7 mouse cellular contexts compared by ENCODE assay signal in genomic region chr6:115694441-115694842, GRCm38 (mm10). TPM values are rescaled to one million over a fixed set of nuclear protein-coding genes. Genes with fewer than 3 reads are reported as not detected.
DNase-seq lines count a peak whose midpoint lies in the region; ATAC-seq and TF ChIP-seq lines count a peak whose summit lies in the region.

No protein-coding gene starts in this region.

- H3K4me2 ChIP-seq in intestine, embryonic 16.5 days (ENCODE audit: low read depth, low read length) = no peak overlapping the region

- H3K4me3 ChIP-seq in intestine, embryonic 16.5 days (ENCODE audit: low read length) = no peak overlapping the region
- no peak overlapping the region for H3K4me3 ChIP-seq in thymus, adult 2 months (ENCODE audit: control insufficient read depth, insufficient read depth, low read length)

- no peak for ATAC-seq in intestine, embryonic 16.5 days

- H3K9me3 ChIP-seq in intestine, embryonic 16.5 days (ENCODE audit: control insufficient read depth, low read length) = no peaks in the 10 kb centered on the region

- no peaks in the 10 kb centered on the region for H3K27me3 ChIP-seq in intestine, embryonic 16.5 days (replicated peaks; ENCODE audit: control insufficient read depth, insufficient read depth, low read length)
- no peaks in the 10 kb centered on the region for H3K27me3 ChIP-seq in thymus, adult 2 months (ENCODE audit: control insufficient read depth, insufficient read depth, low read length)

- H3K4me1 ChIP-seq in intestine, embryonic 16.5 days (ENCODE audit: control insufficient read depth, insufficient read depth, low read length) = 0 out of 2 replicates have a peak, but pooled peaks cover 7% of the 10 kb centered on the region
- peaks cover 19% of the 10 kb centered on the region for H3K4me1 ChIP-seq in thymus, adult 2 months (replicated peaks; ENCODE audit: control insufficient read depth, insufficient read depth, low read length)

- intact Hi-C loops in left cerebral cortex, postnatal 14 days (cut with DNase I) = no loop called here

- no peak for TF ChIP-seq CTCF in thymus, adult 2 months (IDR thresholded peaks at IDR 0.05; ENCODE audit: borderline replicate concordance, control insufficient read depth, extremely low read depth, insufficient read depth, low read length, poor library complexity)

- 49% methylated on average over 9 of the region's 9 CpGs for WGBS in intestine, embryonic 16.5 days
- 27% methylated on average over 9 of the region's 9 CpGs for WGBS in thymus, adult 2 months

- DNase-seq in A20 (ENCODE audit: low read depth, low spot score) = peak; percentile 77
- DNase-seq in B cell, adult 2 months = peak; percentile 8 to 13
- peak; percentile 62 for DNase-seq in gastrocnemius, postnatal 25 days
- peak; percentile 40 to 64 for DNase-seq in left cerebral cortex, postnatal 14 days (ENCODE audit: low spot score in 2 of 2)
- no peak for DNase-seq in thymus, adult 2 months
- DNase-seq in thymus, postnatal 10 days (ENCODE audit: low spot score in 2 of 2) = no peak

- no peak overlapping the region for H3K27ac ChIP-seq in intestine, embryonic 16.5 days (ENCODE audit: low read length)
- H3K27ac ChIP-seq in thymus, adult 2 months (ENCODE audit: control insufficient read depth, insufficient read depth, low read length) = no peak overlapping the region

- no peak for TF ChIP-seq POLR2A in thymus, adult 2 months (IDR thresholded peaks at IDR 0.05; ENCODE audit: control insufficient read depth, extremely low read depth, insufficient read depth, low read length, poor library complexity)

- H3K9ac ChIP-seq in intestine, embryonic 16.5 days (ENCODE audit: low read depth, low read length) = no peak overlapping the region

- no peaks in the 10 kb centered on the region for H3K36me3 ChIP-seq in intestine, embryonic 16.5 days (ENCODE audit: control insufficient read depth, insufficient read depth, low read length)
- no peaks in the 10 kb centered on the region for H3K36me3 ChIP-seq in thymus, adult 2 months (ENCODE audit: control insufficient read depth, insufficient read depth, low read length)

RNA-seq across cellular contexts. Expression of gene Raf1, which starts 18.0 kb away (rescaled TPM):
- 100 to 1,000 TPM; 105 to 129 TPM for total RNA-seq in gastrocnemius, postnatal 25 days (2021)
- 100 to 1,000 TPM; 101 to 109 TPM for total RNA-seq in left cerebral cortex, postnatal 14 days (2021)
- polyA plus RNA-seq in intestine, embryonic 16.5 days (2015; fragmentation: Nextera tagmentation; extraction: Ambion mirVana) = 71.4 and 75.4 TPM in 2 replicates
- 185 and 209 TPM in 2 replicates for polyA plus RNA-seq in thymus, adult 2 months (2012; rRNA removed)

Comparison
In these comparisons a context has a peak if more than half of its experiments do, and no peak if none do; other contexts are left out.
1. DNase-seq: peak in A20 (single experiment), B cell, adult 2 months (2 of 2), gastrocnemius, postnatal 25 days (single experiment) and left cerebral cortex, postnatal 14 days (2 of 2); none in thymus, adult 2 months (single experiment) and thymus, postnatal 10 days (0 of 2).